Mouse (Mus musculus): ENCODE data around the gene Eml6.

The Eml6 gene

GRCm38 (mm10) chr11:29751648-29752611 is 273.9 kb downstream of the Eml6 start:
- DNase-seq (ENCODE audit: extremely low read depth, low read depth, low spot score): no peak

GRCm38 (mm10) chr11:29751013-29751412 is 274.8 kb downstream of the Eml6 start:
- DNase-seq (ENCODE audit: extremely low read depth, low read depth, low spot score): no peak

GRCm38 (mm10) chr11:29749468-29749829 is 276.4 kb downstream of the Eml6 start:
- no peak for DNase-seq (ENCODE audit: extremely low read depth, low read depth, low spot score)

GRCm38 (mm10) chr11:29748750-29749467 is 276.9 kb downstream of the Eml6 start:
- DNase-seq (ENCODE audit: extremely low read depth, low read depth, low spot score): peak; percentile 78

GRCm38 (mm10) chr11:29747881-29748280 is 278.0 kb downstream of the Eml6 start:
- DNase-seq (ENCODE audit: extremely low read depth, low read depth, low spot score): no peak

- no peak for DNase-seq (ENCODE audit: extremely low read depth, low read depth, low spot score)
Observed at GRCm38 (mm10) chr11:29747365-29747764, 278.5 kb downstream of the Eml6 start.

GRCm38 (mm10) chr11:29746203-29746602 is 279.6 kb downstream of the Eml6 start:
- DNase-seq (ENCODE audit: extremely low read depth, low read depth, low spot score): no peak

GRCm38 (mm10) chr11:29745513-29745912 is 280.3 kb downstream of the Eml6 start:
- no peak for DNase-seq (ENCODE audit: extremely low read depth, low read depth, low spot score)

- DNase-seq (ENCODE audit: extremely low read depth, low read depth, low spot score): no peak
Observed at GRCm38 (mm10) chr11:29744760-29745430, 280.9 kb downstream of the Eml6 start.

- no peak for DNase-seq (ENCODE audit: extremely low read depth, low read depth, low spot score)
Observed at GRCm38 (mm10) chr11:29739752-29740151, 286.1 kb downstream of the Eml6 start.

GRCm38 (mm10) chr11:29727901-29728300 is 297.9 kb downstream of the Eml6 start:
- no peak for DNase-seq (ENCODE audit: extremely low read depth, low read depth, low spot score)

- DNase-seq (ENCODE audit: extremely low read depth, low read depth, low spot score): no peak
Observed at GRCm38 (mm10) chr11:29725610-29726009, 300.2 kb downstream of the Eml6 start.

GRCm38 (mm10) chr11:29725167-29725566 is 300.7 kb downstream of the Eml6 start:
- no peak for DNase-seq (ENCODE audit: extremely low read depth, low read depth, low spot score)

GRCm38 (mm10) chr11:29724213-29724612 is 301.6 kb downstream of the Eml6 start:
- no peak for DNase-seq (ENCODE audit: extremely low read depth, low read depth, low spot score)

GRCm38 (mm10) chr11:29719597-29719996 is 306.2 kb downstream of the Eml6 start:
- no peak for DNase-seq (ENCODE audit: extremely low read depth, low read depth, low spot score)

- DNase-seq (ENCODE audit: extremely low read depth, low read depth, low spot score): peak; percentile 85
Observed at GRCm38 (mm10) chr11:29718541-29718940, 307.3 kb downstream of the Eml6 start.

- DNase-seq (ENCODE audit: extremely low read depth, low read depth, low spot score): no peak
Observed at GRCm38 (mm10) chr11:29715499-29715898, 310.3 kb downstream of the Eml6 start.

- no peak for DNase-seq (ENCODE audit: extremely low read depth, low read depth, low spot score)
Observed at GRCm38 (mm10) chr11:29714789-29715188, 311.0 kb downstream of the Eml6 start.

GRCm38 (mm10) chr11:29714114-29714513 is 311.7 kb downstream of the Eml6 start:
- no peak for DNase-seq (ENCODE audit: extremely low read depth, low read depth, low spot score)

GRCm38 (mm10) chr11:29709512-29709911 is 316.3 kb downstream of the Eml6 start:
- no peak for DNase-seq (ENCODE audit: extremely low read depth, low read depth, low spot score)

- DNase-seq (ENCODE audit: extremely low read depth, low read depth, low spot score): no peak
Observed at GRCm38 (mm10) chr11:29706845-29707244, 319.0 kb downstream of the Eml6 start.

Data from fat pad, adult 2 months (tissue).